Mouse (Mus musculus) liver, embryonic 11.5 days (tissue): ENCODE results near the gene Clcn3. TPM values are rescaled to one million over a fixed set of nuclear protein-coding genes. Genes with fewer than 3 reads are reported as not detected.
"Not testable (repeated sequence)": the region's sequence is repeated elsewhere in the genome, so short reads cannot be mapped to it uniquely, and the experiment has no call there.

ENCODE experiments used
- ATAC-seq: fragments of 200-750 bp; cut with Nextera tagmentation; replicated peaks from 2 replicates; pipeline ENCODE4 v1.8.0; 2017; ENCODE audit warnings: moderate number of reproducible peaks, mild to moderate bottlenecking, moderate TSS enrichment, moderate library complexity; ENCODE audit not compliant: low FRiP score
- DNase-seq: peaks from one replicate; pipeline ENCODE4 v3.0.0-alpha.2; 2017; ENCODE audit warnings: low spot score
- H3K27ac ChIP-seq: fragments of 300-500 bp; sonication (generic); 2 replicates; pipeline ENCODE4 v1.5.1; 2014; ENCODE audit warnings: mild to moderate bottlenecking, low read depth, low read length, control low read depth
- H3K27me3 ChIP-seq: fragments of 300-500 bp; sonication (generic); replicated peaks from 2 replicates; pipeline ENCODE4 v1.6.1; 2014; ENCODE audit warnings: low read length, mixed read lengths; ENCODE audit not compliant: control insufficient read depth, insufficient read depth
- H3K36me3 ChIP-seq: fragments of 300-500 bp; sonication (generic); 2 replicates; pipeline ENCODE4 v1.6.1; 2014; ENCODE audit warnings: mild to moderate bottlenecking, low read length, moderate library complexity, mixed read lengths; ENCODE audit not compliant: control insufficient read depth, insufficient read depth
- H3K4me1 ChIP-seq: fragments of 300-500 bp; sonication (generic); replicated peaks from 2 replicates; pipeline ENCODE4 v1.6.1; 2014; ENCODE audit warnings: low read length, mixed read lengths; ENCODE audit not compliant: control insufficient read depth, insufficient read depth
- H3K4me2 ChIP-seq: fragments of 300-500 bp; sonication (generic); 2 replicates; pipeline ENCODE4 v1.6.1; 2014; ENCODE audit warnings: mild to moderate bottlenecking, control low read depth, moderate library complexity
- H3K4me3 ChIP-seq: fragments of 300-500 bp; sonication (generic); 2 replicates; pipeline ENCODE4 v1.5.1; 2014; ENCODE audit warnings: low read depth, low read length, control low read depth
- H3K9ac ChIP-seq: fragments of 300-500 bp; sonication (generic); 2 replicates; pipeline ENCODE4 v1.6.1; 2014; ENCODE audit warnings: low read depth, low read length, control low read depth
- H3K9me3 ChIP-seq: fragments of 300-500 bp; sonication (generic); 2 replicates; pipeline ENCODE4 v1.6.1; 2016; ENCODE audit warnings: low read length, inconsistent platforms, mixed read lengths; ENCODE audit not compliant: control insufficient read depth
- WGBS: fragments of 180-500 bp; shearing (Covaris S2); extraction: QIAGEN DNeasy Blood & Tissue Kit; methylation state at CpG from one replicate; pipeline ENCODE4 v1.1.7; 2014; 5-methylcytosine and 5-hydroxymethylcytosine counted together
- polyA plus RNA-seq: library from polyadenylated mRNA; unstranded; fragments of >200 nt; fragmentation: Nextera tagmentation; extraction: Ambion mirVana; gene quantifications from 2 replicates; pipeline ENCODE4 v1.2.1, GENCODE M21; 2014

Clcn3 gene
- polyA plus RNA-seq = 42.9 and 43.8 TPM in 2 replicates

GRCm38 (mm10) chr8:60982701-60983687, at the start of gene Clcn3:
Clcn3 (minus strand) TSS chr8:60983300.
- ATAC-seq (peak; percentile 100), DNase-seq (peak; percentile 98)
- Histone ChIP-seq H3K4me2 (peak within 1 kb of the TSS; percentile 85), H3K27me3 (no peaks in the 10 kb centered on the region), H3K36me3 (no peaks in the 10 kb centered on the region), H3K9ac (peak within 1 kb of the TSS; percentile 82), H3K4me1 (peaks cover 16% of the 10 kb centered on the region), H3K4me3 (peak within 1 kb of the TSS; percentile 93), H3K9me3 (no peaks in the 10 kb centered on the region), H3K27ac (peak within 1 kb of the TSS; percentile 97)
- under 1% methylated on average over 101 of the region's 101 CpGs for WGBS

- H3K36me3 ChIP-seq = peaks cover 7% of the 10 kb centered on the region; the same call in 1 of the 2 replicates
- DNase-seq (no peak), ATAC-seq (no peak)
- no peak overlapping the region for H3K4me3 ChIP-seq
- peaks cover 2% of the 10 kb centered on the region; the same call in 1 of the 2 replicates for H3K4me1 ChIP-seq
- peaks cover 5% of the 10 kb centered on the region; the same call in 1 of the 2 replicates for H3K9me3 ChIP-seq
- H3K27me3 ChIP-seq = no peaks in the 10 kb centered on the region
- H3K4me2 ChIP-seq = no peak overlapping the region
- no peak overlapping the region for H3K9ac ChIP-seq
- no peak overlapping the region for H3K27ac ChIP-seq
- WGBS = 85% methylated on average over 3 of the region's 3 CpGs
Observed at GRCm38 (mm10) chr8:60996468-60996867, 13.4 kb upstream of the Clcn3 start.

- H3K4me3 ChIP-seq = peak overlapping the region; percentile 82
- H3K36me3 ChIP-seq = peaks cover 7% of the 10 kb centered on the region; the same call in 1 of the 2 replicates
- H3K9me3 ChIP-seq = peaks cover 5% of the 10 kb centered on the region; the same call in 1 of the 2 replicates
- DNase-seq (no peak), ATAC-seq (no peak)
- WGBS = 4% methylated on average over 12 of the region's 12 CpGs
- peak overlapping the region; percentile 75 for H3K4me2 ChIP-seq
- H3K27me3 ChIP-seq = no peaks in the 10 kb centered on the region
- H3K27ac ChIP-seq = peak overlapping the region; percentile 97
- H3K4me1 ChIP-seq = peaks cover 2% of the 10 kb centered on the region; the same call in 1 of the 2 replicates
- H3K9ac ChIP-seq = peak overlapping the region; percentile 80
Observed at GRCm38 (mm10) chr8:60993639-60993986, 10.5 kb upstream of the Clcn3 start.

GRCm38 (mm10) chr8:60992910-60993638, 10.0 kb upstream of the Clcn3 start, which contains the start of gene Nek1:
Nek1 (plus strand) TSS chr8:60993195.
- H3K27me3 ChIP-seq = no peaks in the 10 kb centered on the region
- H3K9me3 ChIP-seq = peaks cover 2% of the 10 kb centered on the region; the same call in 1 of the 2 replicates
- peak within 1 kb of the TSS; percentile 97 for H3K27ac ChIP-seq
- under 1% methylated on average over 57 of the region's 57 CpGs for WGBS
- peak; percentile 98 for DNase-seq
- peak within 1 kb of the TSS; percentile 82 for H3K4me3 ChIP-seq
- H3K36me3 ChIP-seq = peaks cover 7% of the 10 kb centered on the region; the same call in 1 of the 2 replicates
- ATAC-seq = peak; percentile 92
- peak within 1 kb of the TSS; percentile 80 for H3K9ac ChIP-seq
- peak within 1 kb of the TSS; percentile 75 for H3K4me2 ChIP-seq
- H3K4me1 ChIP-seq = peaks cover 2% of the 10 kb centered on the region; the same call in 1 of the 2 replicates

GRCm38 (mm10) chr8:60992561-60992909, 9.4 kb upstream of the Clcn3 start:
- peak overlapping the region; percentile 66 for H3K9ac ChIP-seq

GRCm38 (mm10) chr8:60984260-60985010, 1.3 kb upstream of the Clcn3 start:
- ATAC-seq = not testable (repeated sequence)
- peak overlapping the region; percentile 85 for H3K4me2 ChIP-seq

More at GRCm38 (mm10) chr8:60992561-60992909, 9.4 kb upstream of the Clcn3 start:
- no peaks in the 10 kb centered on the region for H3K9me3 ChIP-seq
- ATAC-seq (peak; percentile 87), DNase-seq (no peak)
- peak overlapping the region; percentile 97 for H3K27ac ChIP-seq
- peaks cover 2% of the 10 kb centered on the region; the same call in 1 of the 2 replicates for H3K4me1 ChIP-seq
- H3K27me3 ChIP-seq = no peaks in the 10 kb centered on the region
- peak overlapping the region; percentile 75 for H3K4me2 ChIP-seq
- H3K4me3 ChIP-seq = peak overlapping the region; percentile 82
- 0 out of 2 replicates have a peak, but pooled peaks cover 2% of the 10 kb centered on the region for H3K36me3 ChIP-seq
- under 1% methylated on average over 16 of the region's 16 CpGs for WGBS

GRCm38 (mm10) chr8:60983688-60984079, 584 bp upstream of the Clcn3 start:
- peak overlapping the region; percentile 85 for H3K4me2 ChIP-seq
- peak; percentile 60 for DNase-seq
- H3K27me3 ChIP-seq = no peaks in the 10 kb centered on the region
- peak overlapping the region; percentile 97 for H3K27ac ChIP-seq
- peak overlapping the region; percentile 82 for H3K9ac ChIP-seq
- WGBS = 12% methylated on average over 9 of the region's 9 CpGs
- H3K4me3 ChIP-seq = peak overlapping the region; percentile 93
- no peaks in the 10 kb centered on the region for H3K36me3 ChIP-seq
- peaks cover 13% of the 10 kb centered on the region for H3K4me1 ChIP-seq
- ATAC-seq = peak; percentile 44
- H3K9me3 ChIP-seq = no peaks in the 10 kb centered on the region

More at GRCm38 (mm10) chr8:60984260-60985010, 1.3 kb upstream of the Clcn3 start:
- H3K27me3 ChIP-seq, H3K4me1 ChIP-seq, H3K9ac ChIP-seq, H3K9me3 ChIP-seq, H3K27ac ChIP-seq, DNase-seq, H3K36me3 ChIP-seq: not testable (repeated sequence)
- 81% methylated on average over 17 of the region's 17 CpGs for WGBS
- peak overlapping the region; percentile 93; the same call in 1 of the 2 replicates for H3K4me3 ChIP-seq
